Mouse (Mus musculus): ENCODE results near the gene Hlcs.

Hlcs gene

GRCm38 (mm10) chr16:94289138-94290072 is 24.0 kb downstream of the Hlcs start:
- peak; percentile 38 to 66 for DNase-seq

GRCm38 (mm10) chr16:94287826-94288225 is 25.5 kb downstream of the Hlcs start:
- no peak for DNase-seq

- DNase-seq = no peak
Observed at GRCm38 (mm10) chr16:94283972-94284371, 29.4 kb downstream of the Hlcs start.

- DNase-seq = no peak
Observed at GRCm38 (mm10) chr16:94270826-94271225, 42.5 kb downstream of the Hlcs start.

GRCm38 (mm10) chr16:94269635-94270034 is 43.7 kb downstream of the Hlcs start:
- DNase-seq = peak; percentile 94

GRCm38 (mm10) chr16:94268205-94268604 is 45.2 kb downstream of the Hlcs start:
- DNase-seq = no peak

- no peak for DNase-seq
Observed at GRCm38 (mm10) chr16:94264611-94265010, 48.8 kb downstream of the Hlcs start.

GRCm38 (mm10) chr16:94262501-94262900 is 50.9 kb downstream of the Hlcs start:
- DNase-seq = no peak

GRCm38 (mm10) chr16:94260938-94261630 is 52.3 kb downstream of the Hlcs start:
- DNase-seq = no peak

GRCm38 (mm10) chr16:94258366-94259310 is 54.7 kb downstream of the Hlcs start:
- peak; percentile 91 to 92 for DNase-seq

GRCm38 (mm10) chr16:94255592-94255991 is 57.8 kb downstream of the Hlcs start:
- DNase-seq = no peak

GRCm38 (mm10) chr16:94255035-94255434 is 58.3 kb downstream of the Hlcs start:
- no peak for DNase-seq

- no peak for DNase-seq
Observed at GRCm38 (mm10) chr16:94254415-94254891, 58.9 kb downstream of the Hlcs start.

GRCm38 (mm10) chr16:94253671-94254414 is 59.5 kb downstream of the Hlcs start:
- no peak for DNase-seq

- no peak for DNase-seq
Observed at GRCm38 (mm10) chr16:94251756-94252155, 61.6 kb downstream of the Hlcs start.

GRCm38 (mm10) chr16:94250640-94251349 is 62.6 kb downstream of the Hlcs start:
- DNase-seq = peak in 1 of 2 experiments; percentile 30

GRCm38 (mm10) chr16:94250136-94250535 is 63.2 kb downstream of the Hlcs start:
- DNase-seq = peak; percentile 14 to 33

GRCm38 (mm10) chr16:94249666-94250065 is 63.7 kb downstream of the Hlcs start:
- no peak for DNase-seq

- no peak for DNase-seq
Observed at GRCm38 (mm10) chr16:94248721-94249120, 64.7 kb downstream of the Hlcs start.

- no peak for DNase-seq
Observed at GRCm38 (mm10) chr16:94246976-94247375, 66.4 kb downstream of the Hlcs start.

Data from kidney, postnatal 4 days (tissue).